Mouse (Mus musculus) 416B (cell line): Measurements from ENCODE around the gene Lin28a.
A peak's percentile ranks its signal among the peaks of the same experiment; 100 is the strongest.

ENCODE experiments used
- DNase-seq: peaks from one replicate; pipeline ENCODE4 v3.0.0; 2011; ENCODE audit warnings: low read depth

The Lin28a gene

DNA sequence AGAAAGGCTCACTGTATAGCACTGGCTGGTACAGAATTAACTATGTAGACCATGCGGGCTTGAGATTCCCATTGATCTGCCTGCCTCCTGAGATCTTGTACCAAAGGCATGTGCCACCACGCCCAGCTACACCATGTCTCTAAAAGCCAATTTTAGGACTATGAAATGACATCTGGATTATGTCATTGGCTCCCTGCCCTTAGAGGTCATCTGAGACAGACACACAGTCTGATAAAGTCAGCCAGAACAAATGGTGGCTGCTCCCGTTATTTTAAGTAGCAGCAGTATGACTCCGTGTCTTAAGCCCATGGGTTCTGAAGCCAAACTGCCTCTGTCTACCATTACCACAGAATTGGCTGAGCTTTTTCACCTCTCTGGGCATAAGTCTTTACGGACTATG is 38.1 kb downstream of the Lin28a start:
- no peak for DNase-seq

DNA sequence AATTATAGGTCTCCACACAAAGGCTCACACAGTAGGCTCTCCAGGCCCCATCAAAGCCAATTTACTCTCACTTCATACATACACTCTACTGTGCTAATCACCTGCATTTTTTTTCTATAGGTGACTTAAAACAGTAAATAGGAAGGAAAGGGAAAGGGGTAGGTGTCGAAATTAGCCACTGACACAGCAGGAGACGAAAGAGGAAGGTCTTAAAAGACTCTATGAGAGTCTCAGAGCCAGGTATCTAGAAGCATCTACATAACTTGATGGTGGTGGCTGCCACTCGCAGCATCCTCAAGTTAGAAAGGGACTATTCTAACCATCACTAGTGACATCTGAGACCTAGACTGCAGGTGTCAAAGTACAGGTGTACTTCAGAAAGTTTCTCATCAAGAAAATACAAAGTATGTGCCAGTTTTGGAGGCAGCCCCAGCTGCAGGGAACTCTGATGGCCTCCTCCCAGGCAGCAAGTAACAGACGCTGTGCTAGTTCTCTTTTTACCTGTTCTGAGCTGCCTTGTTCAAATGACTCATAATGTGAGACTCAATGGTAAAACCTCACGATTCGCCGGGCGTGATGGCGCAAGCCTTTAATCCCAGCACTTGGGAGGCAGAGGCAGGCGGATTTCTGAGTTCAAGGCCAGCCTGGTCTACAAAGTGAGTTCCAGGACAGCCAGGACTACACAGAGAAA is 40.5 kb downstream of the Lin28a start:
- peak; percentile 29 for DNase-seq

DNA sequence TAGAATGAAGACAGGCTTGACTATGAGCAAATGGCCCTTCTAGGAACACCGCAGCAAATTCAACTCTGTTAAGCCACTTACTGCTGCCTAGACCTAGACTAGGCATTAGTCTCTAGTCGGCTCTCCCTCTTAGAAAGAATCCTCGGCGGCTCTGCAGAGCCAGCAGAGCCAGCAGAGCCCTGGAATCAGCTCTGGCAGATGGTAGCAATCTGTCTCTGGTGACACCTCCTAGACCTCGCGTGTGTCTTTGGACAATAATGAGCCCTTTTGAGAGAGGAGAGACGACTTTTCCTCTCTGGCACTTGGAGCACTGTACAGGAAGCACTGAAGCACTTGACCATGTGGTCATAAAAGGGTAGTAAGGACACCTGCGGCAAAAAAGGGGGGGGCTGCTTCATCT is 46.9 kb downstream of the Lin28a start:
- no peak for DNase-seq

DNA sequence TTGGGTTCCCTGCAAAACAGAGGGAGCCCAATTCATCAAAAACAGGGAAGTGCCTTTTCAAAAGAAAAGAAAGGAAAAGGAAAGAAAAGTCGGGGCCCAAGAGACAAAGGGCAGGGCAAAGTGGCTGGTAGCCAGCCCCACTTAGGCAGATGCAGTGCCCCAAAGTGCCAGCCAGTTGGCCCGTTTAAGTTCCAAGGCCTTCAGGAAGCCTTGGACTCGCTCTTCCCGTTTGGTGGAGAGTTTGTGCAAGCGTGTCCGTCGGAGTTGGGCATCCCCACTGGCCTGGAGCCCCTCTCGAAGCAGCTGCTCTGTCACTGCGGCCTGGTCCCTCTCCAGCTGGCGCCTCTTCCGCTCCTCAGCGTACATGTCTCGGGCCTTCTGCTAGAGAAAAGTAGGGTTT is 47.8 kb downstream of the Lin28a start:
- DNase-seq, result no peak

DNA sequence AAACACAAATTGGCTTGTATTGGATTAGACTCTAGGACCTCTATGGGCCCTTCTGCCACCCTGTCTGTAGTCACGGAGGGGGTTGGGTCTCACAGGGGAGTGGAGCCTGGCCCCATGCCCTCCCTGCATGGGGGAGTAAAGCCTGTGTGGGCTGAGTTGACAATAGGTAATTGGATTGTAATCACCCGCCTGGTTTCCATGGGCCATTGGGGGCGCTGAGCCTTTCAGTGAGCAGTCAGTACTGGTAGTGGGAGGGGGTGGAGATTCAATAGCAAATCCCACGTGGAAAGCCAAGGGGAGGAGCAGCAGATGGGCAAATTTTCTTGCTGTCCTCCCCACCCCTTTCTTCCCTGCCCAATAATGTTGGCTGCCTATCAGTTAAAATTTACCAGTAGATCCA is 48.4 kb downstream of the Lin28a start:
- DNase-seq, result no peak

DNA sequence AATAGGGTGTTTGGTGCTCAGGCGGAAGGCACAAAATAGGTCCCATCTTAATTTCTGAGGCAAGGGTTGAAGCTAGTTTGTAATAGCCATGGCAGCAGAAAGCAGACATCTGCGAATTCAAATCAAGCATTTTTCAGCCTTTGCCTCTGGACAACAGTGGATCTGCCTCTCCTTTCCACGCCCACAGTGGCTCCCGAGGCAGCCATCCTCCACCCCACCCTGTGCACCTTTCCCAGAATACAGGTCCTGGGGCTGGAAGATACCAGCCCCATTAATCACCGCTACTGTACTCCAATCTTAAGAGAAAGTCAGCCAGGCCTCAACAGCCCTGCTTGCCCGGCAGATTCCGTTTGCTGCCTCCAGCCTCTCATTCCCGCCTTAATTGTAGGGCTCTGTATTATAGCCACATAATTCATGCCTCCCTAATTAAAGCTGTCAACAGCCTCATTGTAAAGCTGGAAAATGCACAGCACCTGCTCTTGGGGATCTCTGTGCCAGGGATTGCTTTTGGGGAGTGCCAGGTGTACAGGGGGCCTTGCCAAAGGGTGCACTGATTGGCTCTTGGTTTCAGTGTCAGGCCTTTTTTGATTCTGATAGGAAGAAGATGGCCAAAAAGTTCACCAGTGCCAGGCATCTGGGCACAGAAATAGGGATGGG is 49.4 kb downstream of the Lin28a start:
- no peak for DNase-seq

DNA sequence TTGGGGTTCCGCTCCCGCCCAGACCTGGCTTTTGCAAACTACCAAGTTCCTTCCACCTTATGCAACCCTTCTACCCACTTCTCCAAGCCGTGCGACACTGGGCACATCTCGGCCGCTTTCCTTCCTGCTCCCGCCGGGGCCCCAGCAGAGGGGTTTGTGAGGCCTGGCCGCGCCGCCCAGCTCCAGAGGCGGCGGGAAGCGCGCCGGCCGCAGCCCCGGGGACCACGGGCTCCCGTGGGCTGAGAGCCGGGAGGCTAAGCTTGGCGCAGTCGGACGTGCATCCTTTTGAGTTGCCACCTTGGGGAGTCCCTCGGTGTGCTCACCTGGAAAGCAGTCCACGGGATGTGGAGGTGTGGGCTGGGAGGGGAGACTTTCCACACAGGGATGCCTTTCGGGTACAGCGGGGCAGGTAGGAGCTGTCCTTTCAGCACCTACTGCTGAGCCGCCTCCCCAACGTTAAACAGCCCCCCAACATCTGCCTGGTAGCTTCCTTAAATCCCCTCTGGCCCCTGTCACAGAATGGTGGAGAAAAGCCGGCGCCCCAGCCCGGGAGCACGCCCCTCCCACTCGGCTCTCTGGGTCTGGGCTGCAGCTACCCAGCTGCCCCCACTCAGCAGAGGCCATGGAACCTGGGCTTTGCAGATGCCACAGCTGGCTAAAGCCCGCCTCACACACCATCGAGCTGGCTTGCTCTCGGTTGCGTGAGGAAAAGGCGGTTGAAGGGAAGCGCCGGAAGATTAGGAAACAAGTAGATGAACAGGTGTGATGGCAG is 50.3 kb downstream of the Lin28a start, which contains the start of gene Hmgn2:
Gene Hmgn2 (minus strand): TSS at position 501 of the 772 bp plus-strand sequence.
- peak; percentile 66 for DNase-seq

DNA sequence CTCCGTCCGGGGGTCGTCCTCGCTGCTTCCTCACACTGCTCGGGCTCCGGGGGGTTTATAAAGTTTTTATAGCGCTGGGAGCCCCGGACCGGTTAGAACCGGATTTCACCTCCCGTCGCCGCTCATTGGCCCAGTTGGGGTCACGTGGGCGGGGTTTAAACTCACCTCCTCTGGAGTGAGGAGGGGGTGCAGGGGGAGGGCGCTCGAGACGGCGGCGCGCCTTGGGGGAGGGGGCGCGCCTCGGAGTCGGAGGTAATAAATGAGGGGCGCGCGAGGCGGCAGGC is 50.8 kb downstream of the Lin28a start:
- peak; percentile 97 for DNase-seq

DNA sequence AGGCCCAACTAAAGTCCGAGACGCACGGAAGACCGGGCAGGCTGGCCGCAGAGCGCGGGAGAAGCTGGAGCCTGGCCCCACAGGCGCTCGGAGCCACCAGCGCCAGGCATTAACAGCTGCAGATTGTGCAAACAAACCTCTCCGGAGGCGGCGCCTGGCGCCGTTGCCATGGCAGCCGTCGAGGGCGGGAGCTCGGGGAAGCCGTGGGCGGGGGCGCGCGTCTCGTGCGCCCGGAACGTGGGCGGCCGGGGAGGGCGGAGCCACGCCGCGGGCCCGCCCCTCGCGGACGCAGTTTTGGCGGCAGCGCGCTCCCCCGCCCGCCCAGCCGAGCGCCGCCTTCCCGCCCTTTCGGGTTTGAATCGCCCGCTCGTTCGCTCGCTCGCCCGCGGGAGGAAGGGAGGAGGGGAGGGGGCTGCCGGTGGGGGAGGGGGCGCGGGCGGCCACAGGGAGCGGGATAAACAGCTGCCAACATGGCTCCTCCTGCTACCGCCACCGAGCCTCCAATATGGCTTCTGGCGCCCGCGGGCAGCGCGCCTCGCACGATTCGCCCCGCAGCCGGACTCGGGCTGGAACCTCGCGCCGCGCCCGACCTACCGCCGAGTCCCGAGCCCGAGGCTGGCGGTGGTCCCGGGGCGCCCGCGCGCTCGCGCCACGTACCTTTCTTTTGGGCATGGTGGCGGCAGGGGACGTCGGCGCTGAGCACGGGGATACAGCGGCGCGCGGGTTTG is 51.3 kb downstream of the Lin28a start:
- peak; percentile 92 for DNase-seq

DNA sequence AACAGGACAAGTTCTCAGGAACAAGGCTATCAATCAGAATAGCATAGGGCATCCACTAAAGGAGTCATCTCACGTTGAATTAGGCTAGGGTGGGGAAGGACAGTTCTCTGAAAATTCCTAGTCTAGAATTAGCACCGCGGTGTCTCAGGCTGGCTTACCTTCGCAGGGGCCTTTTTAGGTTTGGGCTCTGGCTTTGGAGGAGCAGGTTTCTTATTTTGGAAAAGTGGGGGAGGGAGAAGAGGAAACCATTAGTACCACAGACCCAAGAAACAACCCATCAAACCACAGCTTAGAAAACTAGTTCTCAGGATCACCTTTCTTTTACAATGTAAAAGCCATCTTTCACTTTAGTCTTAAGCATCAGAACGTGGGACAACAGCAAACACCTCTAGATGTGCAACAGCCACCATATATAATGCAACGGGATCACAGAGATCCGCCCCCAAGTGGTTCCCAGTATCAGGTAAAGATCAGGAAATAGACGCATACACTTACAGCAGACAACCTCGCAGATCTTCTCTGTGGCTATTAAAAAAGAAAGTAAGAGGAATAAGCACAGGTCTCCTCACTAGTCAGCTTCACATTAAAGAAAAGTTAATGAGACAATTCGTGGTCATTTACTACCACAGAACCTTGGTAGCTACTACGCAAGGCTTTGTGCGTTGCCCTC is 52.2 kb downstream of the Lin28a start:
- DNase-seq, result peak; percentile 26

DNA sequence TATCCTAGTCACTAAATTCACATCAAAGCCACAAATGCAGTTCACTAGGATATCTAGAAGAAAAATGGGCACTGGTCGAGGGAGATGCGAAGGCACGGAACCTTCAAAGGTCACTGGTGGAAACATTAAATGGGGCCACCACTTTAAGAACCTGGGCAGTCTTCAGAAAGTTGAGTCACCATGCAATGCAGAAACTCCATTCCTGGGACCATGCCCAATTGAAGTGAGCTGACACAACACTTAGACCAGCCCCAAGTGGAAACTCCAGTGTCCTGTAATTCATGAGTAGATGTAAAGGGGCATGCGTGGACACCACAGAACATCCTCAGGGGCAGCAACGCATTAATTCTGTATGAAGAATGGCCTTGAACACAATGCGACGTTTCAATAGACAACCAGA is 56.1 kb downstream of the Lin28a start:
- DNase-seq, result peak; percentile 36

DNA sequence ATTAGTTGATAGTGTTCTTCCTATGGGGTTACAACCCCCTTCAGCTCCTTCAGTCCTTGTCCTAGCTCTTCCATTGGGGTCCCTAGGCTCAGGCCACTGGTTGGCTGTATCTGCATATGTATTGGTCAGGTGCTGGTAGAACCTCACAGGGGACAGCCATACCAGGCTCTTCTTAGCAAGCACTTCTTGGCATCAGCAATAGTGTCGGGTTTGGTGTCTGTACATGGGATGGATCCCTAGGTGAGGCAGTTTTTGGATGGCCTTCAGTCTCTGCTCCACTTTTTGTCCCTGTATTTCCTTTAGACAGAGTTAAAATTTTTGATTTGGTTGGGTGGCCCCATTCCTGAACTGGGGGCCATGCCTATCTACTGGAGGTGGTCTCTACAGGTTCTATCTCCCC is 59.8 kb downstream of the Lin28a start:
- no peak for DNase-seq

DNA sequence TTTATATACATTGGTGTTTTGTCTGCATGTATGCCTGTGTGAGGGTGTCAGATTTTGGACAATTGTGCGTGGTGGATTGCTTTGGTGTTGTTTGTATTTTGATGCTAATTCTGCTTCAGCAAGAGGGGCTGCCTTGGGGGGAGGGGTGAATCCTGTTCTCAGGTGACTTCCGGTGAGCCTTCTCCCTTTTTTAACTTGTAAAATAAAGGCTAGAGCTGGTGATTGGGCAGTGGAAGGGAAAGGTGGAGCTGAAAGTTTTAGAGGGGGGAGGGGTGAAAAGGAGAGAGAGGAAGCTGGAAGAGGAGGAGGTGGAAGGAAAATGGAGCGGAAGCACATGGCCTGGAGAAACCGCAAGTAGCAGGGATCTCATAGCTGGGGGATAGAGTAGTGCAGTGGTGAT is 62.3 kb downstream of the Lin28a start:
- no peak for DNase-seq
